Comparison of ENCODE assay signal across 9 mouse cellular contexts in the genomic region with DNA sequence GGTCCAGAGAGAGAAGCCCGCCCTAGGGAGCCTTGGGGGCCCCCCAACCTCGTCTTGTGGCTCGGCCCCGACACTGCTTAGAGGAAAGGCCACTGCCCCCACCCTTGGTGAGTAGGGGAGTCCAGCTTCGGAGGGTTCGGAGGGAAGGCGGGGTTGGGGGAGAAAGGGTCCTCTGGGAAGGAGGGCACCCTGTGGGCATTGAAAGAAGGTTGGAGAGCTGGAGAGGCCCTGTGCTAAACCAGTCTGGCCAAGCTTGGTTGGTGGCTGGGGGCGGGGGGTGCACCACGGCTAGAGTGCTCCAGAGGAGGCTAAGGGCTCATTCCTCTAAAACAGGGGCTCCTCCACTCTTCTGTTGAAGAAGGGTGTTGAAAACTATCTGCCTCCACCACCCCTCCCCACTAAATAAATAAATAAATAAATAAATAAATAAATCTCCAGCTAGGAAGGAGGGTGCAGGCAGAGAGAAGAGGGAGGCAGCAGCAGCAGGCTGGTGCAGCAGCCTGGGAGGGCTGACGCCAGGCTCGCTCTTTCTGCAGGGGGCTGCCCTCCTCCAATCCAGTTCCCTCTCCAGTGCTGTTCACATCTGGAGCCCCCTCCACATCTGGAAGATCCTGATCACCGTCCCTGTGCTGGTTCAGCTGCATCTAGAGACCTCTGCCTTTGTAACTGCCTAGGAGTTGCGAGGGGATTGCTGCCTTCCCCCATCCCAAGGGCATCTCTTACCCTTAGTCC. TPM values are rescaled to one million over a fixed set of nuclear protein-coding genes. Genes with fewer than 3 reads are reported as not detected.
DNase-seq lines count a peak whose midpoint lies in the region; ATAC-seq and TF ChIP-seq lines count a peak whose summit lies in the region.
"Had no signal": no experiment of that assay in that cellular context is flagged by ENCODE, and none has a peak within 500 bp of the region (broad histone marks: within the 10 kb centered on the region; RNA-seq: fewer than 3 reads in every experiment).

No protein-coding gene starts in this region.

- peak overlapping the region; percentile 72 for H3K27ac ChIP-seq in gastrocnemius, adult 2 months
- no peak overlapping the region for H3K27ac ChIP-seq in intestine, embryonic 16.5 days (ENCODE audit: low read length)
- H3K27ac ChIP-seq in neural tube, embryonic 15.5 days (replicated peaks), result peak overlapping the region; percentile 94

- TF ChIP-seq CTCF in gastrocnemius, adult 2 months (IDR thresholded peaks at IDR 0.05), result no peak

- intact Hi-C loops in gastrocnemius, adult 2 months (cut with DNase I), result no loop called here

- peak overlapping the region; percentile 59 for H3K9ac ChIP-seq in intestine, embryonic 16.5 days (ENCODE audit: low read depth, low read length)
- H3K9ac ChIP-seq in neural tube, embryonic 15.5 days (replicated peaks), result peak overlapping the region; percentile 66

- peak overlapping the region; percentile 89 for H3K4me3 ChIP-seq in gastrocnemius, adult 2 months
- H3K4me3 ChIP-seq in intestine, embryonic 16.5 days (ENCODE audit: low read length), result peak overlapping the region; percentile 55
- peak overlapping the region; percentile 74 for H3K4me3 ChIP-seq in neural tube, embryonic 15.5 days (replicated peaks)

- peak overlapping the region; percentile 94 for H3K4me2 ChIP-seq in intestine, embryonic 16.5 days (ENCODE audit: low read depth, low read length)
- peak overlapping the region; percentile 92 for H3K4me2 ChIP-seq in neural tube, embryonic 15.5 days

- ATAC-seq in intestine, embryonic 16.5 days, result no peak
- peak; percentile 58 for ATAC-seq in neural tube, embryonic 15.5 days (ENCODE audit: low FRiP score)

- H3K36me3 ChIP-seq in intestine, embryonic 16.5 days (ENCODE audit: control insufficient read depth, insufficient read depth, low read length), result no peaks in the 10 kb centered on the region
- H3K36me3 ChIP-seq in neural tube, embryonic 15.5 days, result 0 out of 2 replicates have a peak, but pooled peaks cover 5% of the 10 kb centered on the region
- H3K36me3 ChIP-seq: G1E had no signal

- 5% methylated on average over 13 of the region's 13 CpGs for WGBS in intestine, embryonic 16.5 days
- 4% methylated on average over 13 of the region's 13 CpGs for WGBS in neural tube, embryonic 15.5 days

- peaks cover 27% of the 10 kb centered on the region for H3K27me3 ChIP-seq in intestine, embryonic 16.5 days (replicated peaks; ENCODE audit: control insufficient read depth, insufficient read depth, low read length)
- H3K27me3 ChIP-seq in neural tube, embryonic 15.5 days (replicated peaks), result peaks cover 15% of the 10 kb centered on the region

- no peaks in the 10 kb centered on the region for H3K9me3 ChIP-seq in intestine, embryonic 16.5 days (ENCODE audit: control insufficient read depth, low read length)
- H3K9me3 ChIP-seq in neural tube, embryonic 15.5 days (replicated peaks), result no peaks in the 10 kb centered on the region
- H3K9me3 ChIP-seq: G1E had no signal

- no peak for DNase-seq in gastrocnemius, adult 2 months
- no peak for DNase-seq in gastrocnemius, adult 18-20 months (ENCODE audit: low spot score)
- DNase-seq in 3134 (ENCODE audit: extremely low read depth, insufficient read length, low spot score), result peak; percentile 42
- DNase-seq in embryo, embryonic 9.5 days (ENCODE audit: extremely low spot score), result peak; percentile 33
- DNase-seq in left cerebral cortex, adult 8-10 months (ENCODE audit: low spot score in 2 of 2), result no peak
- no peak for DNase-seq in spleen, postnatal 14 days (ENCODE audit: low spot score in 2 of 2)

- H3K4me1 ChIP-seq in intestine, embryonic 16.5 days (ENCODE audit: control insufficient read depth, insufficient read depth, low read length), result peaks cover 6% of the 10 kb centered on the region; the same call in 1 of the 2 replicates
- peaks cover 52% of the 10 kb centered on the region for H3K4me1 ChIP-seq in neural tube, embryonic 15.5 days

RNA-seq across cellular contexts. Expression of a gene that starts 0.9 kb away (rescaled TPM):
- 10 to 100 TPM; 17.3 to 20.1 TPM for total RNA-seq in gastrocnemius, adult 2 months (2021)
- 10 to 100 TPM; 24.5 to 31.0 TPM for total RNA-seq in gastrocnemius, adult 18-20 months (2021)
- polyA plus RNA-seq in intestine, embryonic 16.5 days (2015; fragmentation: Nextera tagmentation; extraction: Ambion mirVana), result 0.35 and 0.62 TPM in 2 replicates
- polyA plus RNA-seq in neural tube, embryonic 15.5 days (2015; fragmentation: Nextera tagmentation; extraction: Ambion mirVana), result 9.5 and 14.9 TPM in 2 replicates
- 100 to 1,000 TPM; 194 to 230 (median 210) TPM for total RNA-seq in left cerebral cortex, adult 8-10 months (2022)
- polyA plus RNA-seq: G1E had no signal

Comparison
In these comparisons a context has a peak if more than half of its experiments do, and no peak if none do; other contexts are left out.
1. DNase-seq: peak in 3134 (single experiment) and embryo, embryonic 9.5 days (single experiment); none in gastrocnemius, adult 2 months (single experiment), gastrocnemius, adult 18-20 months (single experiment), left cerebral cortex, adult 8-10 months (0 of 2) and spleen, postnatal 14 days (0 of 2).
2. RNA of a gene that starts 0.9 kb away (total RNA-seq): 194 to 230 TPM in left cerebral cortex, adult 8-10 months; 24.5 to 31.0 TPM in gastrocnemius, adult 18-20 months and 17.3 to 20.1 TPM in gastrocnemius, adult 2 months; every median in the first group is over 4 times any median in the second.
3. Peak in every context shown above with its lines, with median percentiles within 50 percentile points of each other: H3K4me3 ChIP-seq.